In genomic region chr10:25928861-25929368, GRCm38 (mm10) we compare ENCODE assay signal across 9 mouse cellular contexts.
DNase-seq lines count a peak whose midpoint lies in the region; ATAC-seq lines count a peak whose summit lies in the region.
"Had no signal": no experiment of that assay in that cellular context is flagged by ENCODE, and none has a peak within 500 bp of the region (broad histone marks: within the 10 kb centered on the region; RNA-seq: fewer than 3 reads in every experiment).

No protein-coding gene starts in this region.

- 29% methylated on average over 8 of the region's 8 CpGs for WGBS in hindbrain, embryonic 10.5 days
- WGBS in midbrain, embryonic 10.5 days: 30% methylated on average over 8 of the region's 8 CpGs

- no peaks in the 10 kb centered on the region for H3K9me3 ChIP-seq in hindbrain, embryonic 10.5 days
- H3K9me3 ChIP-seq in midbrain, embryonic 10.5 days (replicated peaks): no peaks in the 10 kb centered on the region
- H3K9me3 ChIP-seq: liver, embryonic 12.5 days had no signal

- no peak overlapping the region for H3K4me3 ChIP-seq in hindbrain, embryonic 10.5 days
- H3K4me3 ChIP-seq in midbrain, embryonic 10.5 days: no peak overlapping the region
- H3K4me3 ChIP-seq: liver, embryonic 12.5 days had no signal

- peaks cover 32% of the 10 kb centered on the region for H3K4me1 ChIP-seq in hindbrain, embryonic 10.5 days (replicated peaks)
- peaks cover 32% of the 10 kb centered on the region for H3K4me1 ChIP-seq in midbrain, embryonic 10.5 days
- H3K4me1 ChIP-seq: liver, embryonic 12.5 days had no signal

- H3K27me3 ChIP-seq in hindbrain, embryonic 10.5 days (ENCODE audit: insufficient read depth, poor library complexity, severe bottlenecking): no peaks in the 10 kb centered on the region
- no peaks in the 10 kb centered on the region for H3K27me3 ChIP-seq in midbrain, embryonic 10.5 days (ENCODE audit: low read depth, poor library complexity, severe bottlenecking)
- H3K27me3 ChIP-seq: liver, embryonic 12.5 days had no signal

- H3K36me3 ChIP-seq in hindbrain, embryonic 10.5 days: no peaks in the 10 kb centered on the region
- H3K36me3 ChIP-seq in midbrain, embryonic 10.5 days: no peaks in the 10 kb centered on the region
- H3K36me3 ChIP-seq: liver, embryonic 12.5 days had no signal

- H3K27ac ChIP-seq in hindbrain, embryonic 10.5 days: peak overlapping the region; percentile 40
- peak overlapping the region; percentile 67 for H3K27ac ChIP-seq in midbrain, embryonic 10.5 days (replicated peaks)
- H3K27ac ChIP-seq: liver, embryonic 12.5 days had no signal

- DNase-seq in frontal cortex, postnatal 14 days (ENCODE audit: low spot score in 2 of 2): no peak
- peak; percentile 36 for DNase-seq in embryo, embryonic 10 days (ENCODE audit: low spot score)
- no peak for DNase-seq in hindbrain, embryonic 10.5 days (ENCODE audit: low spot score)
- no peak for DNase-seq in midbrain, embryonic 10.5 days (ENCODE audit: low spot score)
- DNase-seq in gastrocnemius, postnatal 25 days: no peak
- no peak for DNase-seq in layer of hippocampus, adult 18-20 months (ENCODE audit: low spot score in 2 of 2)
- DNase-seq in ovary, adult 18-20 months (ENCODE audit: low spot score): no peak

- ATAC-seq in frontal cortex, adult (ENCODE audit: low TSS enrichment): peak; percentile 28; the same call in 1 of the 2 replicates
